Mouse (Mus musculus) inflammation-experienced regulatory T-cells, adult 6 months (primary cell): Measurements from ENCODE around the gene Col16a1. TPM values are rescaled to one million over a fixed set of nuclear protein-coding genes. Genes with fewer than 3 reads are reported as not detected.

Experiments used
- ATAC-seq: one replicate; pipeline ENCODE4 v1.8.0; 2017
- polyA plus RNA-seq, 3 experiments: library from polyadenylated mRNA; unstranded; fragments of 100-300 nt; shearing (Covaris generic); gene quantifications; one replicate each; pipeline ENCODE4 v1.2.1; 2017

The Col16a1 gene
- polyA plus RNA-seq, 3 experiments from 2014 or later = not detected

DNA sequence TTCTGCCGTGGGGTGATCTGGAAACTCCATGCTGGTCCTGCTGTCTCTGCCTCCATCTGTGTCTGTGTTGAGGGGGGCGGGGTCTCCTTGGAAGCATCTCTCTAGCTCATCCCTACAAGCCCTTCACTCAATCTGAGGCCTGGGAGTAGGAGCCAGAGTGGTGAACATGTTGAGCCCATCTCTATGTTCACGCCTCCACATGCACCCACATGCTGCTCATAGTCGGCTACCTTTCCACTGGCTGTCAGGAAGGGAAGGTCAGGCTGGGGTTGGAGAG, 501 bp downstream of the Col16a1 start:
- ATAC-seq = no peak

GRCm38 (mm10) chr4:130050056-130050824, 2.6 kb downstream of the Col16a1 start:
- ATAC-seq = no peak

GRCm38 (mm10) chr4:130052283-130052682, 4.6 kb downstream of the Col16a1 start:
- no peak for ATAC-seq

DNA sequence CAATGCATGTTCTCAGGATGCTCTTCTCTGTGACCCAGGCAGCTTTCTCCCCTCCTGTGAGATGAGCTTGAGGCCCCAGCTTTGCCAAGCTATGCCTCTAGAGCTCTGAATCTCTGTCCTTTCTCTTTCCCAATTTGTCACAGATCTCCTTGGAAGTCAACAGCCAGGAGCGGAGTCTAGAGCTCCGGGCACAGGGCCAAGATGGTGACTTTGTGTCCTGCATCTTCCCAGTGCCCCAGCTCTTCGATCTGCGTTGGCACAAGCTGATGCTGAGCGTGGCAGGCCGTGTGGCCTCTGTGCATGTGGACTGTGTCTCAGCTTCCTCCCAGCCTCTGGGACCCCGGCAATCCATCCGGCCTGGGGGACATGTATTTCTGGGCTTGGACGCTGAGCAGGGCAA, 5.5 kb downstream of the Col16a1 start:
- ATAC-seq = no peak

GRCm38 (mm10) chr4:130054727-130055126, 7.1 kb downstream of the Col16a1 start:
- no peak for ATAC-seq

GRCm38 (mm10) chr4:130055160-130056010, 7.7 kb downstream of the Col16a1 start:
- ATAC-seq = no peak

GRCm38 (mm10) chr4:130056011-130056322, 8.3 kb downstream of the Col16a1 start:
- no peak for ATAC-seq

DNA sequence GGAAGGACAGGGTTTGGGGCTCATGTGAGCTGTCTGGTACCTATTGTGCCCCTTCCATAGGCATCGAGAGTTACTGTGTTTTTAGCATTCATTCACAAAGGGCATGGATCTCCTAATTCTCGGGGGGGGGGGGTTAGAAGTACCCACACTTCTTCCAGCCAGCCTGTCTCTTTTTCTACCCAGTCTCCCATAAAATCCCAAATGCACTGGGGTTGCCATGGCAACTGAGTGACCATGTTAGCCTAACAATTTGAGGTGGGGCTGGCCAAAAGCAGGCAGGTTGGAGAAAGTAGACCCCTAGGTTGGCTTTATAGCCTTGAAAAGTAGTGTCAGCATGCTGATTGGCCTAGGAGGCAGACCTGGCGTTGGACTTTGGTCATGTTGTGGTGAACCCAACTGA, 8.8 kb downstream of the Col16a1 start:
- no peak for ATAC-seq

DNA sequence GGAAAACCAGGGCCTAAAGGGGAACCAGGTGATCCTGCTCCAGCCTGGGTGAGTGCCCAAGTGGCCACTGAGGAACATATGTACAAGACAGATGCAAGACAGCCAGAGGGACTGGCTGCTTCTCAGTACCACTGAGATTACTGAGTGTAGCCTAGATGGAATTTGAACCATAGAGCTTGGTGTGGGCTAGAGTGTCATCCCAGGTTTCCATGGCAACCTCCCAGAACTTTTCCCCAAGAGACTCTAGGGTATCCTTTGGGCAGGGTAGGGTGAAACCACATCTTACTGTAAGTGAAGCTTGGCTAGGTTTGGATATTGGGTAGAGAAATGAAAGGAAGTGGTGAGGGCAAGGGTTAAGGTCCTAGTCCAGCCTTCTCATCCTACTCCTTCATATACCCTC, 13.3 kb downstream of the Col16a1 start:
- ATAC-seq = no peak

DNA sequence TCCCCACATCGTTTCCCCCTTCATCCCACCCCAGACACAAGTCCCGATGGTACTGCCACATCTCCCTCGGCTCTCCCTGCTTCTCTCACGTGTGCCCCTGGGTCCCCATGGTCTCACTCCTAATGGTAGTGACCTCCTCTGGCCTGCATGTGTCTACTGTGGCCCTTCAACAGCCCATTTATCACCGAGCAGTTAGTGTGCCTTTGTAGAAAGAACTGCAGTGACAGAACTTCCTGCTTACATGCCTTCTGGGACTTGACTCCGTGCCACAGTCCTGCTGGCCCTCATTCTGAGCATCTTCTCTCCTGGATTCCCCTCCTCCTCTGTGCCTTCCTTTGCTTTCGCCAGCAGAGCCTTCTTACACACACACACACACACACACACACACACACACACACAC, 15.6 kb downstream of the Col16a1 start:
- ATAC-seq = no peak

DNA sequence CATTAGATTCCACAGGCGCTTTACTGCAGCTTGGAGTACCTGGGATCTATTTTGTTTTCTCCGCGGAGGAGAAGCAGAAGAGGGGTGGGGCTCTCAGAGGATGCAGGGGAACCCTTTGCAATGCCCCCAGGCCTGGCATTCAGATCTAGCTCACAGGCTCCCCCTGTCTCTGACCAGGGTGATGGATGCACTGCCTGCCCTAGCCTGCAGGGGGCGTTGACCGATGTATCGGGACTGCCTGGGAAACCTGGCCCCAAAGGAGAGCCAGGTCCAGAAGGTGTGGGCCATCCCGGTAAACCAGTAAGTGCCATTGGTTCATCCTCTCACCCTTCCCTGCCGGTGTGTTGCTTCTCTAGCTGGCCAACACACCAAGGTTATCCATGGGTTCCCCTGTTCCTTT, 19.2 kb downstream of the Col16a1 start:
- ATAC-seq = no peak

GRCm38 (mm10) chr4:130070523-130070922, 22.9 kb downstream of the Col16a1 start:
- no peak for ATAC-seq

DNA sequence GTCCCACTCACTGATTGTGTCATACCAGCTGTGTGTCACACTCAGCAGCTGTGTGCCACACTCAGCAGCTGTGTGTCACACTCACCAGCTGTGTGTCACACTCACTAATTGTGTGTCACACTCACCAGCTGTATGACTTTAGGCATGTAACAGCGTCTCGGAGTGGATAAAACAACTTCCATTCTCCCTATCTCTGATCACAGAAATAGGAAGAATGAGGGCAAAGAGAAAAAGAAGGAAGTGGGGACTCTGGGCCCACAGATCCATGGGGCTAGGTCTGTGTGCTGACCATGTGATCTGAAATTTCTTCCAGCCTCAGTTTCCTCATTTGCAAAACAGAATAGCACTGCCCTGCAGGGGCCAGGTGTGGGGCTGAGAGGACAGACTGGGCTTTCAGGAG, 24.1 kb downstream of the Col16a1 start:
- no peak for ATAC-seq

- ATAC-seq = no peak
Measured at GRCm38 (mm10) chr4:130073367-130073766, 25.7 kb downstream of the Col16a1 start.

GRCm38 (mm10) chr4:130074761-130075515, 27.3 kb downstream of the Col16a1 start:
- no peak for ATAC-seq

GRCm38 (mm10) chr4:130076856-130077255, 29.2 kb downstream of the Col16a1 start:
- no peak for ATAC-seq

- ATAC-seq = no peak
Measured at GRCm38 (mm10) chr4:130078816-130079485, 31.3 kb downstream of the Col16a1 start.

DNA sequence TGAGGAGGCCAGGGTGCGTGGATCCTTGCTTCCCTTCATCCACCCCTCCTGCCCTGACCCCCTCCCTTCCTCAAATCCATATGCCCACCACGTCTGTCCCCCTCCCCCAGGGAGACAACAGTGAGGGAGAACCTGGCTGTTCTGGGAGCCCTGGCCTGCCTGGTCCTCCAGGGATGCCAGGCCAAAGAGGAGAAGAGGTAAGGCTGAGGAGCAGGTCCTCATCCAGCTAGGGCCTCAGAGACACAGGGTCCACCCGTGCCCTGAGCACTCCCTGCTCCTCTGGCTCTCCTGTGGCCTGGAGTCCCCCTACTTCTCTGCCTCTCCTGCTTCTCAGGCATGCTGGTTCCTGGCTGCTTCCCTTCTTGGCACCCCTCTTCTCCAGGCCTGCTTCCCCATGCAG, 31.9 kb downstream of the Col16a1 start:
- no peak for ATAC-seq

DNA sequence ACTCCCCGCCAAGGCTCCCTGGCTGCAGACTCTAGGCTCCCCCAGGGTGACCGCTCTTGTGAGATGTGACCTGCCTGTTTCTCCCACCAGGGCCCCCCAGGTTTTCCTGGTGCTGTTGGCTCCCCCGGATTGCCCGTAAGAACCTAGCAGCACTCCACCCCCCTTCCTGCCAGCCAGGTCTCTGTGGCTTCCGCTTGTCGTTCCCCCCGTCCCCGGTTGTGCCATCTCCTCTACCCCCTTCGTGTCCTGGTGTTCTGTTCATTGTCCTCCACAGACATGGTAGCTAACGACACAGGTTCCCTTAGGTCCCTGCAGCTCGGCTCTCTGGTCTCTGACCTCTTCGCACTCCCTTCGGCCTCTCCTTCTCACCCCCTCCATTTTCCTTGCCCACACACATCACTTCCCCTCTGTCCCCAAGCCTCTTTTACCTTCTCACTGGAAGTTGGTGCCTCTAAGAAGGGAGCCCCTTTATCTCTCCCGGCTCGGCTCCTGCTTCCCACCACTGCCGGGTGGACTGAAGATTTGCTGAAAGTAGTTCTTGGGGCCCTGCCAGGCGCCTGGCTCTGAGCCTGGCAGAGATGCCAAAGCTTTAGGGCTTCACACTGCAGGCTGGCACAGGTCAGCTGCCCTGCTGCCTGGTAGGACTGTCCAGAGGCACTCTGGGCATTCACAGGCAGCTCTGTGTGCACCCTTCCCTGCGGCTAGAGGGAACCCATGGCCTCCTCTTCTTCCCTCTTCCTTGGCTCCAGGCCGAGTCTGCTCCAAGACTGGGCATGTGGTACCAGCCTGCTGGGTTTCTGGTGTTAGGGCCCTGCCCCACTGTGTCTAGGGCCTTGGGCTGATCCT, 33.9 kb downstream of the Col16a1 start:
- ATAC-seq = no peak

- no peak for ATAC-seq
Measured at GRCm38 (mm10) chr4:130082211-130082610, 34.6 kb downstream of the Col16a1 start.

- ATAC-seq = no peak
Measured at GRCm38 (mm10) chr4:130084331-130084945, 36.8 kb downstream of the Col16a1 start.
